Mouse (Mus musculus): ENCODE measurements at regions not wholly inside any gene's neighbourhood (a gene's known extent, or its start where the extent isn't known, plus 50 kb on each side); places are given as distances from the start of the nearest gene placed in this dataset.

DNA sequence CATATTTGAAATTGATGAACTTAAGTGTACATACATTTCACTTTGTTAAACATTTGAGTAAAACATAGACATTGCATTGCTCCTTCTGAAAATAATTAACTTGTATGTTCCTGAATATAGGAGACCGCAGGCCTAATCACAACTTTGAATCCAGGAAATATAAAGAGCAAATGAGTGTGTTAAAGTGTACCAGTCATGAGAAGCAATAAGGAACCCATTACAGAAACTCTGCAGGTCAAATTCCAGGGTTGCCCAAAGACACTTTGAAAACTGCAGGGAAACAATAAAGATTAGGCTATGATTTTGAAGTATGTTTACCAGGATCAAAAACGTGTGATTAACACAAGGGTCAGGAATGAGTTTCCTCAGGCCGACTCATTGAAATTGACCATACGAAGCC is 149.0 kb upstream of the Nr3c2 start:
- TF ChIP-seq CTCF (IDR thresholded peaks at IDR 0.05) (no peak), POLR2A (IDR thresholded peaks at IDR 0.05; ENCODE audit: insufficient read depth, low read depth, low read length) (no peak)
